Mouse (Mus musculus) spleen, postnatal 10 days (tissue): ENCODE measurements at regions not wholly inside any gene's neighbourhood (a gene's known extent, or its start where the extent isn't known, plus 50 kb on each side); places are given as distances from the start of the nearest gene placed in this dataset.

Experiments used
- DNase-seq, 2 experiments: peaks; one replicate each; pipeline ENCODE4 v3.0.0; 2021 to 2022; ENCODE audit warnings: low spot score in 2 of 2

DNA sequence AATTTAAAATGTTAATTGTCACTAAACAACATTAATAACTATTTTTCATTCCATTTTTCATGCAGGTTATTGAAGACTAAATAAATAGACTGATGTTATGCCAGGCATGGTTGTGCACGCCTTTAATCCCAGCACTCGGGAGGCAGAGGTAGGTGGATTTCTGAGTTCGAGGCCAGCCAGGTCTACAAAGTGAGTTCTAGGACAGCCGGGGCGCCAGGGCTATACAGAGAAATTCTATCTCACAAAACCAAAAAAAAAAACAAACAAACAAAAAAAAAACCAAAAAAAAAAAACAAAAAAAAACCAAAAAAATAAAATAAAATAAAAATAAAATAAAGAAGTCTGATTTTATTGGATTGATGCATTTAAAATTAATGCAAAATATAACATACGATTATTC lies 157.1 kb downstream of the Vmn2r121 start:
- DNase-seq: peak in 1 of 2 experiments; percentile 2
